In the genomic region with DNA sequence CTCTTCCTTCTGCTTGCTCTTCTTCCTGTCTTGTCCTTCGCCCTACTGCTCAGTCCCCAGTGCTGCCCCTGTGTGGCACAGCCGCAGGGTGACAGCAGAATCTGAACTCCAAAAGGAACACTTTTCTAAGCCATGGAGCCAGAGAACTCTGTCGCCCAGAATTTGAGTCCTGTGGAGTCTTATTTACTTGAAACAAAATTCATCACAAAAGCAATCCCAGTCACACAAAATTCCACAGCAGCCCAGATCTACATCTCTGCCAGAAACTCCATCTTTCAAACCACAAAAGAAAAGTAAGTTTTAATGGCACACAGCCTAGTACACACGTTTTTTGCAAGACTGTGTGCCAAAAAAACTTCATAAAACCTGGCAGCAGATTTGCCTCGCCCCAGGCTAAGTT, we compare ENCODE assay signal across 8 mouse cellular contexts. TPM values are rescaled to one million over a fixed set of nuclear protein-coding genes. Genes with fewer than 3 reads are reported as not detected.
DNase-seq lines count a peak whose midpoint lies in the region; TF ChIP-seq lines count a peak whose summit lies in the region.

No protein-coding gene starts in this region.

- intact Hi-C loops in gastrocnemius, adult 2 months (cut with DNase I): no loop called here

- DNase-seq in embryo, embryonic 10.5 days (ENCODE audit: low spot score): peak; percentile 14
- no peak for DNase-seq in embryo, embryonic 9.5 days (ENCODE audit: extremely low spot score)
- peak; percentile 34 to 52 for DNase-seq in right cerebral cortex, postnatal 10 days (ENCODE audit: low spot score in 2 of 2)
- DNase-seq in right cerebral cortex, postnatal 25 days: no peak
- peak; percentile 56 for DNase-seq in gastrocnemius, adult 2 months
- peak; percentile 47 to 62 for DNase-seq in kidney, postnatal 4 days
- peak; percentile 48 for DNase-seq in naive thymus-derived CD4-positive, alpha-beta T cell, adult 2 months (ENCODE audit: low read depth)
- DNase-seq in urinary bladder, postnatal 4 days (ENCODE audit: low spot score in 2 of 2): no peak

- H3K4me3 ChIP-seq in gastrocnemius, adult 2 months: peak overlapping the region; percentile 52

- peak overlapping the region; percentile 72 for H3K27ac ChIP-seq in gastrocnemius, adult 2 months

- TF ChIP-seq CTCF in gastrocnemius, adult 2 months (IDR thresholded peaks at IDR 0.05): peak; percentile 59

RNA-seq across cellular contexts. Expression of gene Fbxl17, which starts 6.5 kb away (rescaled TPM):
- total RNA-seq in gastrocnemius, adult 2 months (2021): 10 to 100 TPM; 46.3 to 49.5 TPM

Comparison
In these comparisons a context has a peak if more than half of its experiments do, and no peak if none do; other contexts are left out.
1. DNase-seq: peak in embryo, embryonic 10.5 days (single experiment), right cerebral cortex, postnatal 10 days (2 of 2), gastrocnemius, adult 2 months (single experiment), kidney, postnatal 4 days (2 of 2) and naive thymus-derived CD4-positive, alpha-beta T cell, adult 2 months (single experiment); none in embryo, embryonic 9.5 days (single experiment), right cerebral cortex, postnatal 25 days (single experiment) and urinary bladder, postnatal 4 days (0 of 2).